Mouse (Mus musculus): Measurements from ENCODE around the gene Snx25. TPM values are rescaled to one million over a fixed set of nuclear protein-coding genes. Genes with fewer than 3 reads are reported as not detected.
"Not testable (repeated sequence)": the region's sequence is repeated elsewhere in the genome, so short reads cannot be mapped to it uniquely, and the experiment has no call there.

The Snx25 gene
- polyA plus RNA-seq, 1 experiment from 2014 or later: 7.4 TPM

GRCm38 (mm10) chr8:46117172-46117571 is 34.8 kb downstream of the Snx25 start:
- H3K9me3 ChIP-seq (ENCODE audit: control insufficient read depth, low read length): no peaks in the 10 kb centered on the region
- H3K36me3 ChIP-seq (ENCODE audit: control insufficient read depth, insufficient read depth, low read length): peaks cover 4% of the 10 kb centered on the region; the same call in 1 of the 2 replicates
- 83% methylated on average over 3 of the region's 3 CpGs for WGBS
- no peaks in the 10 kb centered on the region for H3K4me1 ChIP-seq (ENCODE audit: control insufficient read depth, insufficient read depth, low read length)
- H3K9ac ChIP-seq (ENCODE audit: low read depth, low read length): no peak overlapping the region
- no peak overlapping the region for H3K27ac ChIP-seq (ENCODE audit: low read depth, low read length)
- H3K4me3 ChIP-seq (ENCODE audit: low read length): no peak overlapping the region
- ATAC-seq (ENCODE audit: low FRiP score, low TSS enrichment): no peak
- H3K4me2 ChIP-seq (replicated peaks; ENCODE audit: low read depth, low read length): no peak overlapping the region
- H3K27me3 ChIP-seq (ENCODE audit: control insufficient read depth, insufficient read depth, low read length): no peaks in the 10 kb centered on the region

- H3K9me3 ChIP-seq (ENCODE audit: control insufficient read depth, low read length); H3K27ac ChIP-seq (ENCODE audit: low read depth, low read length); ATAC-seq (ENCODE audit: low FRiP score, low TSS enrichment); H3K27me3 ChIP-seq (ENCODE audit: control insufficient read depth, insufficient read depth, low read length); H3K9ac ChIP-seq (ENCODE audit: low read depth, low read length); H3K36me3 ChIP-seq (ENCODE audit: control insufficient read depth, insufficient read depth, low read length); H3K4me3 ChIP-seq (ENCODE audit: low read length); H3K4me1 ChIP-seq (ENCODE audit: control insufficient read depth, insufficient read depth, low read length); H3K4me2 ChIP-seq (replicated peaks; ENCODE audit: low read depth, low read length): not testable (repeated sequence)
Observed at GRCm38 (mm10) chr8:46113421-46114170, 38.4 kb downstream of the Snx25 start.

- H3K27me3 ChIP-seq (ENCODE audit: control insufficient read depth, insufficient read depth, low read length): no peaks in the 10 kb centered on the region
- H3K4me1 ChIP-seq (ENCODE audit: control insufficient read depth, insufficient read depth, low read length): no peaks in the 10 kb centered on the region
- no peak overlapping the region for H3K9ac ChIP-seq (ENCODE audit: low read depth, low read length)
- H3K4me3 ChIP-seq (ENCODE audit: low read length): no peak overlapping the region
- H3K9me3 ChIP-seq (ENCODE audit: control insufficient read depth, low read length): no peaks in the 10 kb centered on the region
- H3K4me2 ChIP-seq (replicated peaks; ENCODE audit: low read depth, low read length): no peak overlapping the region
- no peak overlapping the region for H3K27ac ChIP-seq (ENCODE audit: low read depth, low read length)
- 0 out of 2 replicates have a peak, but pooled peaks cover 3% of the 10 kb centered on the region for H3K36me3 ChIP-seq (ENCODE audit: control insufficient read depth, insufficient read depth, low read length)
- no peak for ATAC-seq (ENCODE audit: low FRiP score, low TSS enrichment)
Observed at GRCm38 (mm10) chr8:46107690-46108089, 44.3 kb downstream of the Snx25 start.

- H3K36me3 ChIP-seq (ENCODE audit: control insufficient read depth, insufficient read depth, low read length): peaks cover 7% of the 10 kb centered on the region; the same call in 1 of the 2 replicates
- H3K27me3 ChIP-seq (ENCODE audit: control insufficient read depth, insufficient read depth, low read length): no peaks in the 10 kb centered on the region
- H3K9me3 ChIP-seq (ENCODE audit: control insufficient read depth, low read length): peaks cover 6% of the 10 kb centered on the region; the same call in 1 of the 2 replicates
- no peak overlapping the region for H3K27ac ChIP-seq (ENCODE audit: low read depth, low read length)
- H3K4me2 ChIP-seq (replicated peaks; ENCODE audit: low read depth, low read length): no peak overlapping the region
- no peak for ATAC-seq (ENCODE audit: low FRiP score, low TSS enrichment)
- H3K4me1 ChIP-seq (ENCODE audit: control insufficient read depth, insufficient read depth, low read length): no peaks in the 10 kb centered on the region
- 95% methylated on average over 11 of the region's 11 CpGs for WGBS
- H3K9ac ChIP-seq (ENCODE audit: low read depth, low read length): no peak overlapping the region
- H3K4me3 ChIP-seq (ENCODE audit: low read length): no peak overlapping the region
Observed at GRCm38 (mm10) chr8:46103434-46103833, 48.5 kb downstream of the Snx25 start.

- Histone ChIP-seq H3K27ac (ENCODE audit: low read depth, low read length) (no peak overlapping the region), H3K36me3 (ENCODE audit: control insufficient read depth, insufficient read depth, low read length) (no peaks in the 10 kb centered on the region; the same call in 1 of the 2 replicates), H3K9ac (ENCODE audit: low read depth, low read length) (no peak overlapping the region), H3K4me2 (replicated peaks; ENCODE audit: low read depth, low read length) (no peak overlapping the region), H3K27me3 (ENCODE audit: control insufficient read depth, insufficient read depth, low read length) (no peaks in the 10 kb centered on the region), H3K4me1 (ENCODE audit: control insufficient read depth, insufficient read depth, low read length) (no peaks in the 10 kb centered on the region), H3K4me3 (ENCODE audit: low read length) (no peak overlapping the region), H3K9me3 (ENCODE audit: control insufficient read depth, low read length) (no peaks in the 10 kb centered on the region)
- WGBS: 82% methylated on average over 6 of the region's 6 CpGs
- ATAC-seq (ENCODE audit: low FRiP score, low TSS enrichment): no peak
Observed at GRCm38 (mm10) chr8:46092667-46093360, 59.1 kb downstream of the Snx25 start.

GRCm38 (mm10) chr8:46083141-46083540 is 68.8 kb downstream of the Snx25 start:
- H3K27me3 ChIP-seq (ENCODE audit: control insufficient read depth, insufficient read depth, low read length): no peaks in the 10 kb centered on the region
- no peaks in the 10 kb centered on the region for H3K9me3 ChIP-seq (ENCODE audit: control insufficient read depth, low read length)
- H3K4me1 ChIP-seq (ENCODE audit: control insufficient read depth, insufficient read depth, low read length): no peaks in the 10 kb centered on the region
- no peaks in the 10 kb centered on the region for H3K36me3 ChIP-seq (ENCODE audit: control insufficient read depth, insufficient read depth, low read length)
- no peak overlapping the region for H3K9ac ChIP-seq (ENCODE audit: low read depth, low read length)
- H3K4me3 ChIP-seq (ENCODE audit: low read length): no peak overlapping the region
- 83% methylated on average over 5 of the region's 5 CpGs for WGBS
- no peak for ATAC-seq (ENCODE audit: low FRiP score, low TSS enrichment)
- H3K4me2 ChIP-seq (replicated peaks; ENCODE audit: low read depth, low read length): no peak overlapping the region
- H3K27ac ChIP-seq (ENCODE audit: low read depth, low read length): no peak overlapping the region

GRCm38 (mm10) chr8:46081030-46081429 is 70.9 kb downstream of the Snx25 start:
- ATAC-seq (ENCODE audit: low FRiP score, low TSS enrichment): no peak
- 77% methylated on average over 2 of the region's 2 CpGs for WGBS
- Histone ChIP-seq H3K4me2 (replicated peaks; ENCODE audit: low read depth, low read length) (no peak overlapping the region), H3K4me3 (ENCODE audit: low read length) (no peak overlapping the region), H3K9me3 (ENCODE audit: control insufficient read depth, low read length) (no peaks in the 10 kb centered on the region), H3K36me3 (ENCODE audit: control insufficient read depth, insufficient read depth, low read length) (no peaks in the 10 kb centered on the region), H3K4me1 (ENCODE audit: control insufficient read depth, insufficient read depth, low read length) (no peaks in the 10 kb centered on the region), H3K9ac (ENCODE audit: low read depth, low read length) (no peak overlapping the region), H3K27me3 (ENCODE audit: control insufficient read depth, insufficient read depth, low read length) (no peaks in the 10 kb centered on the region), H3K27ac (ENCODE audit: low read depth, low read length) (no peak overlapping the region)

- 84% methylated on average over 6 of the region's 6 CpGs for WGBS
Observed at GRCm38 (mm10) chr8:46078866-46079265, 73.1 kb downstream of the Snx25 start.

GRCm38 (mm10) chr8:46075223-46075622 is 76.7 kb downstream of the Snx25 start:
- no peak overlapping the region for H3K4me2 ChIP-seq (replicated peaks; ENCODE audit: low read depth, low read length)
- no peaks in the 10 kb centered on the region for H3K36me3 ChIP-seq (ENCODE audit: control insufficient read depth, insufficient read depth, low read length)
- H3K9ac ChIP-seq (ENCODE audit: low read depth, low read length): no peak overlapping the region
- ATAC-seq (ENCODE audit: low FRiP score, low TSS enrichment): no peak
- H3K27me3 ChIP-seq (ENCODE audit: control insufficient read depth, insufficient read depth, low read length): no peaks in the 10 kb centered on the region
- no peaks in the 10 kb centered on the region for H3K4me1 ChIP-seq (ENCODE audit: control insufficient read depth, insufficient read depth, low read length)
- no peaks in the 10 kb centered on the region for H3K9me3 ChIP-seq (ENCODE audit: control insufficient read depth, low read length)
- H3K27ac ChIP-seq (ENCODE audit: low read depth, low read length): no peak overlapping the region
- H3K4me3 ChIP-seq (ENCODE audit: low read length): no peak overlapping the region
- WGBS: 91% methylated on average over 5 of the region's 5 CpGs

More at GRCm38 (mm10) chr8:46078866-46079265, 73.1 kb downstream of the Snx25 start:
- Histone ChIP-seq H3K4me2 (replicated peaks; ENCODE audit: low read depth, low read length) (no peak overlapping the region), H3K27me3 (ENCODE audit: control insufficient read depth, insufficient read depth, low read length) (no peaks in the 10 kb centered on the region), H3K4me3 (ENCODE audit: low read length) (no peak overlapping the region), H3K9ac (ENCODE audit: low read depth, low read length) (no peak overlapping the region), H3K9me3 (ENCODE audit: control insufficient read depth, low read length) (no peaks in the 10 kb centered on the region), H3K36me3 (ENCODE audit: control insufficient read depth, insufficient read depth, low read length) (no peaks in the 10 kb centered on the region), H3K4me1 (ENCODE audit: control insufficient read depth, insufficient read depth, low read length) (no peaks in the 10 kb centered on the region), H3K27ac (ENCODE audit: low read depth, low read length) (no peak overlapping the region)
- no peak for ATAC-seq (ENCODE audit: low FRiP score, low TSS enrichment)

Data from kidney, embryonic 14.5 days (tissue).